Mouse (Mus musculus) embryonic facial prominence, embryonic 13.5 days (tissue): ENCODE data around the gene Gm20865. TPM values are rescaled to one million over a fixed set of nuclear protein-coding genes. Genes with fewer than 3 reads are reported as not detected.
"Not testable (repeated sequence)": the region's sequence is repeated elsewhere in the genome, so short reads cannot be mapped to it uniquely, and the experiment has no call there.

Experiments used
- ATAC-seq: fragments of 200-750 bp; cut with Nextera tagmentation; 2 replicates; pipeline ENCODE4 v1.8.0; 2017; ENCODE audit warnings: low read depth; ENCODE audit not compliant: insufficient number of reproducible peaks, insufficient read depth, low FRiP score, low TSS enrichment
- H3K27ac ChIP-seq: fragments of 300-500 bp; sonication (generic); 2 replicates; pipeline ENCODE4 v1.5.1; 2015; ENCODE audit warnings: moderate library complexity, mild to moderate bottlenecking, inconsistent platforms
- H3K27me3 ChIP-seq: fragments of 300-500 bp; sonication (generic); 2 replicates; pipeline ENCODE4 v1.6.1; 2015; ENCODE audit warnings: mild to moderate bottlenecking, inconsistent platforms
- H3K36me3 ChIP-seq: fragments of 300-500 bp; sonication (generic); 2 replicates; pipeline ENCODE4 v1.6.1; 2015; ENCODE audit warnings: mild to moderate bottlenecking, inconsistent platforms
- H3K4me1 ChIP-seq: fragments of 300-500 bp; sonication (generic); 2 replicates; pipeline ENCODE4 v1.6.1; 2015; ENCODE audit warnings: inconsistent platforms
- H3K4me2 ChIP-seq: fragments of 300-500 bp; sonication (generic); 2 replicates; pipeline ENCODE4 v1.6.1; 2015; ENCODE audit warnings: moderate library complexity, mild to moderate bottlenecking, inconsistent platforms
- H3K4me3 ChIP-seq: fragments of 300-500 bp; sonication (generic); 2 replicates; pipeline ENCODE4 v1.5.1; 2015; ENCODE audit warnings: mild to moderate bottlenecking, inconsistent platforms
- H3K9ac ChIP-seq: fragments of 300-500 bp; sonication (generic); 2 replicates; pipeline ENCODE4 v1.6.1; 2015; ENCODE audit warnings: mild to moderate bottlenecking, inconsistent platforms
- H3K9me3 ChIP-seq: fragments of 300-500 bp; sonication (generic); 2 replicates; pipeline ENCODE4 v1.6.1; 2016; ENCODE audit warnings: inconsistent platforms
- WGBS: fragments of 180-500 bp; shearing (Covaris S2); methylation state at CpG from one replicate; pipeline ENCODE4 v1.1.7; 2015; ENCODE audit warnings: mixed read lengths; 5-methylcytosine and 5-hydroxymethylcytosine counted together
- polyA plus RNA-seq: library from polyadenylated mRNA; unstranded; fragments of >200 nt; fragmentation: Nextera tagmentation; extraction: Ambion mirVana; gene quantifications from 2 replicates; pipeline ENCODE4 v1.2.1, GENCODE M21; 2015

Gm20865 gene
- polyA plus RNA-seq = not detected in 2 replicates

- not testable (repeated sequence) for H3K4me1 ChIP-seq, H3K4me3 ChIP-seq, ATAC-seq, H3K9ac ChIP-seq, H3K9me3 ChIP-seq, H3K36me3 ChIP-seq, H3K27me3 ChIP-seq, H3K27ac ChIP-seq, H3K4me2 ChIP-seq
- no CpG with 5 or more reads among the region's 3 CpGs for WGBS
Observed at GRCm38 (mm10) chrY:21241275-21241674, at the start of gene Gm20865. Gm20865 (plus strand) TSS chrY:21241575.

Other genes with a start within 250 kb of the Gm20865 start
- gene Gm29866, start 247.9 kb upstream of the Gm20865 start, polyA plus RNA-seq = not detected in 2 replicates
- not detected in 2 replicates for gene Gm20909, start 77.0 kb upstream of the Gm20865 start, polyA plus RNA-seq